Mouse (Mus musculus): ENCODE data around the gene Tnrc6b. TPM values are rescaled to one million over a fixed set of nuclear protein-coding genes. Genes with fewer than 3 reads are reported as not detected.
"Not testable (repeated sequence)": the region's sequence is repeated elsewhere in the genome, so short reads cannot be mapped to it uniquely, and the experiment has no call there.

Gene Tnrc6b
- polyA plus RNA-seq, 1 experiment, result 13.3 TPM

DNA sequence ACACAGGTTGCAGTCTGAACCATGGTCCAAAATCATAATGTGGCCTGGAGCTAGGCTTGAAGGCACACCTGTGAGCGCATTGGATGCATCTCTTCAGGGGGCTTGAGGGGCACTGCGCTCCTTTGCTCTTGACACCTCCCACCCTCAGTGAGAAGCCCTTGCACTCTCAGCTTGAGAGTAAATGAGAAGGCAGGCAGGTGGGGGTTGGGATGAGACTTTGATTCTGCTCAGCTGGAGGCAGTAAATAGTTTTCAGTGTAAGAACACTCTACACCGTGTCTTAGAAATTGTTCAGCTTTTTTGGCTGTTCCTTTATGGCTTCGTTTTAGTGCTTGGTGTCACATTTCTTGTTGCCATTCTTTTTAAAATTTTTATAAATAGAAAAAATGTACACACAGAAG, 127.7 kb downstream of the Tnrc6b start:
- WGBS, result 64% methylated on average over 4 of the region's 4 CpGs
- no peaks in the 10 kb centered on the region for H3K36me3 ChIP-seq (ENCODE audit: control insufficient read depth, insufficient read depth, low read length)
- no peak overlapping the region for H3K27ac ChIP-seq (ENCODE audit: insufficient read depth, low read depth, low read length)
- H3K27me3 ChIP-seq (ENCODE audit: control insufficient read depth, insufficient read depth, low read length), result no peaks in the 10 kb centered on the region
- H3K4me3 ChIP-seq (ENCODE audit: low read depth, low read length), result no peak overlapping the region
- peaks cover 5% of the 10 kb centered on the region for H3K4me1 ChIP-seq (ENCODE audit: control insufficient read depth, insufficient read depth, insufficient read length, low read length)
- TF ChIP-seq CTCF (IDR thresholded peaks at IDR 0.05; ENCODE audit: extremely low read depth, insufficient read length, insufficient replicate concordance, low read depth, low read length) (no peak), POLR2A (IDR thresholded peaks at IDR 0.05; ENCODE audit: low read depth, low read length) (no peak)

- H3K4me1 ChIP-seq (ENCODE audit: control insufficient read depth, insufficient read depth, insufficient read length, low read length), result peaks cover 5% of the 10 kb centered on the region
- no peak overlapping the region for H3K4me3 ChIP-seq (ENCODE audit: low read depth, low read length)
- no peak overlapping the region for H3K27ac ChIP-seq (ENCODE audit: insufficient read depth, low read depth, low read length)
- H3K27me3 ChIP-seq (ENCODE audit: control insufficient read depth, insufficient read depth, low read length), result no peaks in the 10 kb centered on the region
- TF ChIP-seq POLR2A (IDR thresholded peaks at IDR 0.05; ENCODE audit: low read depth, low read length), result no peak
- no peak for TF ChIP-seq CTCF (IDR thresholded peaks at IDR 0.05; ENCODE audit: extremely low read depth, insufficient read length, insufficient replicate concordance, low read depth, low read length)
- no peaks in the 10 kb centered on the region for H3K36me3 ChIP-seq (ENCODE audit: control insufficient read depth, insufficient read depth, low read length)
- WGBS, result 31% methylated on average over 9 of the region's 9 CpGs
Measured at GRCm38 (mm10) chr15:80839653-80840420, 128.7 kb downstream of the Tnrc6b start.

DNA sequence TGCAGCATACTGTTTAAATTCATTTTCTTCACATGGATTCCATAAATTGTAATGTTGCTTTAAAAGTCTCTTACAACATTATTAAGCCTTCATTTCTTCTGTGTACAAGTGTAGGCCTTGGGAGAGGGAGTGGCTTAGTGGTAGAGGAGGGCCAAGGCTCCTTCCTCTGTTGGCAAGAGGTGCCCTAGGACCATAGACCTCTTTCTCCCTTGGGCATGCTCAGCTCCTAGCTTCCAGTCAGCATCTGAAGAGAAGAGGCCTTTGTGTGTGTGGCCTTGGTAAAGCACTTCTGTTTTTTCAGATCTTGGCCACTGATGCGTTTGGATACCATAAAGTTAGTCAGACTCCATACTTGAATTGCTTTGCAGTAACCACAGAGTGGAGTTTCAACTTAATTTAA, 133.1 kb downstream of the Tnrc6b start:
- WGBS, result 64% methylated on average over 1 of the region's 1 CpGs

DNA sequence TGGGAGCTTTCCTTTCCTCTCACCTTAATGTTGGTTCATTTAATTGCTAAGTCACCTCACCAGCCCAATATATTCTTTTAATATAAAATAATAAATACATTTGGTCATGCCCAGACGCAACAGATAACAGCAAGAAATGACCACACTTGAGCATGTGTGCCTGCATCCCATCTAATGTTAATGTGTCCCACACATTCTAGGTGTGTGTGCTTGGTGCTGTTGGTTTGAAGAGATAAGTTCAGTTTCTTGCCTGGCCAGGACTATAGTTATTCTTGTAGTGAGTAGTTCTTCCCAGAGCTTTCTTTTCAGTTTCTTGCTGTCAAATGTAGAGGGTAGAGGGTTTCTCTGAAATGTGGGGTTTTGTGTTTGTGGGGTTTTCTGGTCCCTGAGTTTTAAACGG, 133.8 kb downstream of the Tnrc6b start:
- H3K4me3 ChIP-seq (ENCODE audit: low read depth, low read length), result no peak overlapping the region
- TF ChIP-seq POLR2A (IDR thresholded peaks at IDR 0.05; ENCODE audit: low read depth, low read length), result no peak
- no peak for TF ChIP-seq CTCF (IDR thresholded peaks at IDR 0.05; ENCODE audit: extremely low read depth, insufficient read length, insufficient replicate concordance, low read depth, low read length)
- no peaks in the 10 kb centered on the region for H3K36me3 ChIP-seq (ENCODE audit: control insufficient read depth, insufficient read depth, low read length)
- 78% methylated on average over 2 of the region's 2 CpGs for WGBS
- no peaks in the 10 kb centered on the region for H3K27me3 ChIP-seq (ENCODE audit: control insufficient read depth, insufficient read depth, low read length)
- peaks cover 1% of the 10 kb centered on the region; the same call in 1 of the 2 replicates for H3K4me1 ChIP-seq (ENCODE audit: control insufficient read depth, insufficient read depth, insufficient read length, low read length)
- no peak overlapping the region for H3K27ac ChIP-seq (ENCODE audit: insufficient read depth, low read depth, low read length)

More for the DNA sequence above, 133.1 kb downstream of the Tnrc6b start:
- Histone ChIP-seq H3K4me1 (ENCODE audit: control insufficient read depth, insufficient read depth, insufficient read length, low read length) (peaks cover 3% of the 10 kb centered on the region; the same call in 1 of the 2 replicates), H3K27me3 (ENCODE audit: control insufficient read depth, insufficient read depth, low read length) (no peaks in the 10 kb centered on the region), H3K4me3 (ENCODE audit: low read depth, low read length) (no peak overlapping the region), H3K36me3 (ENCODE audit: control insufficient read depth, insufficient read depth, low read length) (no peaks in the 10 kb centered on the region), H3K27ac (ENCODE audit: insufficient read depth, low read depth, low read length) (no peak overlapping the region)
- TF ChIP-seq POLR2A (IDR thresholded peaks at IDR 0.05; ENCODE audit: low read depth, low read length), result no peak
- TF ChIP-seq CTCF (IDR thresholded peaks at IDR 0.05; ENCODE audit: extremely low read depth, insufficient read length, insufficient replicate concordance, low read depth, low read length), result no peak

DNA sequence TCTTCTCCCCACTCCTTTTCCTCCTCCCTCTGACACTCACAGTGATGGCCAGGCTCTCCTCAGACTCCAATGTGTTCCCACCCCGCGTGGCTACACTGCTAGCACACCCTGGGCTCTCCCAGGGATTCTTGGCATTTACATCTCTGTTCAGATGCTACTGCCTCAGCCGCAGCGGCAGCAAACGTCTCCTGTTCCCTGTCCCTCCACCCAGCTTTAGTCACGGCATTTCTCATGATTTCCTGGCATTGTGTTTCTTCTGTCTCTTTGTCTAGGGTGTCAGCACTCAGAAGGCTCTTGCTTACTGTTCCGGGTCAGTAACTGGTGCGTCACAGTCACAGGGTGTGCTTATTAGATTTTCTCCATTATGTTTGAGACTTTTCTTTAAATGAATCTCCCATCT, 138.9 kb downstream of the Tnrc6b start:
- 73% methylated on average over 8 of the region's 8 CpGs for WGBS
- TF ChIP-seq CTCF (IDR thresholded peaks at IDR 0.05; ENCODE audit: extremely low read depth, insufficient read length, insufficient replicate concordance, low read depth, low read length) (no peak), POLR2A (IDR thresholded peaks at IDR 0.05; ENCODE audit: low read depth, low read length) (no peak)
- peaks cover 2% of the 10 kb centered on the region; the same call in 1 of the 2 replicates for H3K36me3 ChIP-seq (ENCODE audit: control insufficient read depth, insufficient read depth, low read length)
- no peak overlapping the region for H3K27ac ChIP-seq (ENCODE audit: insufficient read depth, low read depth, low read length)
- no peak overlapping the region for H3K4me3 ChIP-seq (ENCODE audit: low read depth, low read length)
- H3K4me1 ChIP-seq (ENCODE audit: control insufficient read depth, insufficient read depth, insufficient read length, low read length), result no peaks in the 10 kb centered on the region
- no peaks in the 10 kb centered on the region for H3K27me3 ChIP-seq (ENCODE audit: control insufficient read depth, insufficient read depth, low read length)

- no peak overlapping the region for H3K4me3 ChIP-seq (ENCODE audit: low read depth, low read length)
- H3K4me1 ChIP-seq (ENCODE audit: control insufficient read depth, insufficient read depth, insufficient read length, low read length), result no peaks in the 10 kb centered on the region
- no peaks in the 10 kb centered on the region for H3K27me3 ChIP-seq (ENCODE audit: control insufficient read depth, insufficient read depth, low read length)
- no peak overlapping the region for H3K27ac ChIP-seq (ENCODE audit: insufficient read depth, low read depth, low read length)
- 53% methylated on average over 7 of the region's 7 CpGs for WGBS
- H3K36me3 ChIP-seq (ENCODE audit: control insufficient read depth, insufficient read depth, low read length), result peaks cover 2% of the 10 kb centered on the region; the same call in 1 of the 2 replicates
- TF ChIP-seq POLR2A (IDR thresholded peaks at IDR 0.05; ENCODE audit: low read depth, low read length) (no peak), CTCF (IDR thresholded peaks at IDR 0.05; ENCODE audit: extremely low read depth, insufficient read length, insufficient replicate concordance, low read depth, low read length) (no peak)
Measured at GRCm38 (mm10) chr15:80850682-80851475, 139.8 kb downstream of the Tnrc6b start.

- WGBS, result 99% methylated on average over 5 of the region's 5 CpGs
- TF ChIP-seq POLR2A (IDR thresholded peaks at IDR 0.05; ENCODE audit: low read depth, low read length) (no peak), CTCF (IDR thresholded peaks at IDR 0.05; ENCODE audit: extremely low read depth, insufficient read length, insufficient replicate concordance, low read depth, low read length) (no peak)
- H3K4me1 ChIP-seq (ENCODE audit: control insufficient read depth, insufficient read depth, insufficient read length, low read length), result no peaks in the 10 kb centered on the region
- no peak overlapping the region for H3K4me3 ChIP-seq (ENCODE audit: low read depth, low read length)
- H3K36me3 ChIP-seq (ENCODE audit: control insufficient read depth, insufficient read depth, low read length), result peaks cover 2% of the 10 kb centered on the region; the same call in 1 of the 2 replicates
- no peak overlapping the region for H3K27ac ChIP-seq (ENCODE audit: insufficient read depth, low read depth, low read length)
- H3K27me3 ChIP-seq (ENCODE audit: control insufficient read depth, insufficient read depth, low read length), result no peaks in the 10 kb centered on the region
Measured at GRCm38 (mm10) chr15:80852122-80852521, 141.0 kb downstream of the Tnrc6b start.

GRCm38 (mm10) chr15:80852527-80852926, 141.4 kb downstream of the Tnrc6b start:
- not testable (repeated sequence) for H3K4me1 ChIP-seq (ENCODE audit: control insufficient read depth, insufficient read depth, insufficient read length, low read length); H3K4me3 ChIP-seq (ENCODE audit: low read depth, low read length); H3K27ac ChIP-seq (ENCODE audit: insufficient read depth, low read depth, low read length); H3K36me3 ChIP-seq (ENCODE audit: control insufficient read depth, insufficient read depth, low read length); H3K27me3 ChIP-seq (ENCODE audit: control insufficient read depth, insufficient read depth, low read length)
- 92% methylated on average over 3 of the region's 3 CpGs for WGBS
